Mouse (Mus musculus) colon, adult 2 months (tissue): ENCODE data around the gene Olfr1298. TPM values are rescaled to one million over a fixed set of nuclear protein-coding genes. Genes with fewer than 3 reads are reported as not detected.

Experiments used
- polyA plus RNA-seq: library from polyadenylated mRNA; depleted of rRNA; stranded (reverse); fragments of >200 nt; gene quantifications from 2 replicates; pipeline ENCODE4 v1.2.3, GENCODE M21; 2012; rRNA removed

Gene Olfr1298
- not detected in 2 replicates for polyA plus RNA-seq

GRCm38 (mm10) chr2:111649101-111649500 is at the start of gene Olfr1298:
Gene Olfr1298 (minus strand): TSS chr2:111649201.

DNA sequence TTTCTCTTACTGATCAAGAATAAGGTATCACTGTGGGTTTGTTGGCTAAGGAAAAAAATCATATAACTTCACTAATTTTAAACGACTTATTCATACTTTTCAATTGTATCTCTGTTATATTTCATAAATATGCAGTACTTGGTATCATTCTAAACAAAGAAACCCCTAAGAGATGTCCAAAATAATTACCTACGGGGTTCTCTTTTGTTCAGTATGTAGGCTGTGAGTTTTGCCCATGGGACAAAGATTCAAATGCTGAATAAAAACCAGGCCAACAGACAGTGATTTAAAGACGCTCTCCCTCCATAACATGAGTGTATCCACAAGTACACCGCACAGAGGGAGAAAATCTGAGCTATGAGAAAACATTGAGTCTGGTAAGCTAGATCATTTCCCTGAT is 12.1 kb upstream of the Olfr1298 start, which contains the start of gene Olfr1299:
Olfr1299 (plus strand) TSS at position 301 of the 400 bp plus-strand sequence.

GRCm38 (mm10) chr2:111626397-111626796 is 22.6 kb downstream of the Olfr1298 start, which contains the start of gene Olfr1297:
Gene Olfr1297 (minus strand): TSS chr2:111626497.

Other genes starting within 250 kb of the Olfr1298 start
- gene Olfr1286, start 226.1 kb downstream of the Olfr1298 start, polyA plus RNA-seq: not detected in 2 replicates
- gene Olfr1287, start 200.1 kb downstream of the Olfr1298 start, polyA plus RNA-seq: not detected in 2 replicates
- gene Olfr1288, start 175.1 kb downstream of the Olfr1298 start, polyA plus RNA-seq: not detected in 2 replicates
- gene Olfr1289, start 168.4 kb downstream of the Olfr1298 start, polyA plus RNA-seq: not detected in 2 replicates
- not detected in 2 replicates for gene Olfr1290, start 155.4 kb downstream of the Olfr1298 start, polyA plus RNA-seq
- gene Olfr1291-ps1, start 152.0 kb downstream of the Olfr1298 start, polyA plus RNA-seq: not detected in 2 replicates
- not detected in 2 replicates for gene Olfr1293-ps, start 124.0 kb downstream of the Olfr1298 start, polyA plus RNA-seq
- gene Olfr1294, start 108.9 kb downstream of the Olfr1298 start, polyA plus RNA-seq: not detected in 2 replicates
- not detected in 2 replicates for gene Olfr1295, start 79.5 kb downstream of the Olfr1298 start, polyA plus RNA-seq
- gene Olfr1297, start 22.7 kb downstream of the Olfr1298 start, polyA plus RNA-seq: not detected in 2 replicates
- gene Olfr1299, start 12.2 kb upstream of the Olfr1298 start, polyA plus RNA-seq: not detected in 2 replicates
- not detected in 2 replicates for gene Olfr1301, start 101.8 kb upstream of the Olfr1298 start, polyA plus RNA-seq
- gene Olfr1302, start 128.2 kb upstream of the Olfr1298 start, polyA plus RNA-seq: not detected in 2 replicates
- gene Olfr1303, start 171.1 kb upstream of the Olfr1298 start, polyA plus RNA-seq: not detected in 2 replicates
- gene Olfr1305, start 227.9 kb upstream of the Olfr1298 start, polyA plus RNA-seq: not detected in 2 replicates